Mouse (Mus musculus) myocyte (in vitro differentiated cells): Measurements from ENCODE around the gene Perm1. TPM values are rescaled to one million over a fixed set of nuclear protein-coding genes. Genes with fewer than 3 reads are reported as not detected.
A peak's percentile ranks its signal among the peaks of the same experiment; 100 is the strongest.

ENCODE experiments used
- H3K27me3 ChIP-seq: one replicate; pipeline ENCODE4 v1.6.1; 2011; ENCODE audit not compliant: control insufficient read depth, insufficient read depth, insufficient read length
- H3K36me3 ChIP-seq: one replicate; pipeline ENCODE4 v1.6.1; 2011; ENCODE audit not compliant: control insufficient read depth, insufficient read depth
- H3K4me2 ChIP-seq: one replicate; pipeline ENCODE4 v1.6.1; 2011; ENCODE audit warnings: low read depth, control low read depth
- H3K4me3 ChIP-seq: one replicate; pipeline ENCODE4 v1.5.1; 2011; ENCODE audit warnings: mild to moderate bottlenecking, control low read depth, moderate library complexity
- H3K79me2 ChIP-seq: one replicate; pipeline ENCODE4 v1.6.1; 2011; ENCODE audit not compliant: control insufficient read depth, insufficient read depth
- H3ac ChIP-seq: one replicate; pipeline ENCODE4 v1.6.1; 2011; ENCODE audit not compliant: control insufficient read depth, insufficient read length
- CEBPB ChIP-seq: IDR thresholded peaks from 2 replicates; pipeline ENCODE4 v1.6.1; 2011; ENCODE audit warnings: mild to moderate bottlenecking, moderate library complexity; ENCODE audit not compliant: poor library complexity, insufficient read depth, severe bottlenecking
- E2F4 ChIP-seq: IDR thresholded peaks from one replicate; pipeline ENCODE4 v1.6.1; 2011; ENCODE audit warnings: mild to moderate bottlenecking, control low read depth, moderate library complexity; ENCODE audit not compliant: insufficient read depth
- MAX ChIP-seq: IDR thresholded peaks from one replicate; pipeline ENCODE4 v1.6.1; 2011; ENCODE audit warnings: low read depth, mild to moderate bottlenecking, control low read depth
- MYOD1 ChIP-seq, 3 experiments: IDR thresholded peaks; one replicate each; pipeline ENCODE4 v1.6.1; 2011; ENCODE audit warnings: control low read depth in 2 of 3, low read depth in 2 of 3, mild to moderate bottlenecking in 2 of 3, moderate library complexity in 1 of 3; ENCODE audit not compliant: insufficient read length in 2 of 3, control insufficient read depth in 1 of 3
- MYOG ChIP-seq, 3 experiments: IDR thresholded peaks; one replicate each; pipeline ENCODE4 v1.6.1; 2011; ENCODE audit warnings: control low read depth in 2 of 3, low read depth in 2 of 3, mild to moderate bottlenecking in 2 of 3; ENCODE audit not compliant: insufficient read length in 2 of 3, control insufficient read depth in 1 of 3, insufficient read depth in 1 of 3
- POLR2A ChIP-seq: IDR thresholded peaks from one replicate; pipeline ENCODE4 v1.6.1; 2011; ENCODE audit warnings: low read depth, mild to moderate bottlenecking, control low read depth, moderate library complexity; ENCODE audit not compliant: insufficient read length
- POLR2AphosphoS2 ChIP-seq: IDR thresholded peaks from one replicate; pipeline ENCODE4 v1.6.1; 2011; ENCODE audit warnings: low read depth, control low read depth; ENCODE audit not compliant: insufficient read length
- REST ChIP-seq: IDR thresholded peaks from one replicate; pipeline ENCODE4 v1.6.1; 2011; ENCODE audit warnings: mild to moderate bottlenecking, control low read depth, moderate library complexity; ENCODE audit not compliant: insufficient read depth, insufficient read length
- SRF ChIP-seq: IDR thresholded peaks from one replicate; pipeline ENCODE4 v1.6.1; 2011; ENCODE audit warnings: low read depth; ENCODE audit not compliant: control insufficient read depth, insufficient read length
- TCF12 ChIP-seq: IDR thresholded peaks from one replicate; pipeline ENCODE4 v1.6.1; 2011; ENCODE audit warnings: mild to moderate bottlenecking, control low read depth; ENCODE audit not compliant: poor library complexity, insufficient read depth, severe bottlenecking
- TCF3 ChIP-seq: IDR thresholded peaks from one replicate; pipeline ENCODE4 v1.6.1; 2011; ENCODE audit warnings: low read depth, control low read depth; ENCODE audit not compliant: insufficient read length
- USF1 ChIP-seq: IDR thresholded peaks from one replicate; pipeline ENCODE4 v1.6.1; 2011; ENCODE audit warnings: low read depth, mild to moderate bottlenecking, control low read depth, moderate library complexity
- polyA plus RNA-seq: library from polyadenylated mRNA; unstranded; fragments of >200 nt; fragmentation: generic; extraction: Trizol; gene quantifications from one replicate; pipeline ENCODE4 v1.2.1, GENCODE M21; 2012; ENCODE audit warnings: missing spikeins

Gene Perm1
- polyA plus RNA-seq, 1 experiment = 0.11 TPM

DNA sequence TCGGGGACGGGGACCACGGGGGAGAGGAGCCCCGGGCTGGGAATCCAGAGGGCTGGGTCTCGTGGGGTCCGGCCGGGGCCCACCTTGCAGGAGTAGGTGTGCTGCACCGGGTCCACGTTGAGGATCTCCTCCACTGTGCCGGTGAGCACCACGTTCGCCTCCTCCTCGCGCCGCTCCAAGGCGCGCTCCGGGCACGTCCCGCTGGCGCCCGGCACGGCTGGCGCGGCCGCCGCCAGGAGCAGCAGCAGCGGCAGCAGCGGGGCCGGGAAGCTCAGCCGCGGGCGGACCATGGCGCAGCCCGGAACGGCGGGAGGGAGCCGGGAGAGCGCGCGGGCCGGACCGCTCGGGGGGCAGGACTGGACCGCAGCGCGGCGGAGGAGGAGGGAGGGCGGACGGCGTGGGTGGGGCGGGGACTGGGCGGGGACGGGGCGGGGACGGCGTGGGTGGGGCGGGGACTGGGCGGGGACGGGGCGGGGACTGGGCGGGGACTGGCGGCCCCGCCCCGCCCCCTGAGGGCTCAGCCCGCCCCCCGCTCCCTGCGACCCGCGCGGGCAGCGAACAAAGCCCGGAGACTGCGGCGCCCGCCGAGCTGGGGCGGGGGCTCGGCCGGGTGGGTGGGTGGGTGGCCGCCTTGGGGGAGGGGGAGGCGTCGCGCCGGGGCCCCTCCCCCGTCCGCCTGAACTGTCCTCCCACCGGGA lies 18.4 kb upstream of the Perm1 start, which contains the start of gene Agrn:
Gene Agrn (minus strand): TSS at position 358 of the 698 bp plus-strand sequence.
- no peaks in the 10 kb centered on the region for H3K27me3 ChIP-seq

DNA sequence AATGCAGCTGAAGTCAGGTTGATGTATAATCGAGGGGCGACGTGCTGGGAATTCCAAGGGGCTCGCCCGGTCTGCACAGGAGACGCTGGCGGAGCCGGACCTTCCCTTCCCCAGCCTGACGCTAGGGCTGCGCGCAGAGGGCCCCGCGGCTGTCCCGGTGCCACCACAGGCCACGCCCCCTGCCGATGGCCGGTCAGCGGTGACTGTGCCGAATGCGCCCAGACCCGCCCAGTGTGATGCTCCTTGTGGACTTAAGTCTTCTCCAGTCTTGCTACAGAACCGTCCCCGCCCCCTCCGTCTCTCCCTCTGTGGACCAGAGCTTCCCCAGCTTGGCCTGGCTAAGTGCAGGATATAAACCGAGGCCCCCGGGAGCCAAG lies 17.9 kb upstream of the Perm1 start:
- Histone ChIP-seq H3ac (peak overlapping the region; percentile 41), H3K27me3 (no peaks in the 10 kb centered on the region), H3K4me2 (peak overlapping the region; percentile 60), H3K4me3 (peak overlapping the region; percentile 25), H3K79me2 (no peaks in the 10 kb centered on the region), H3K36me3 (no peaks in the 10 kb centered on the region)
- TF ChIP-seq POLR2AphosphoS2 (peak; percentile 67), TCF3 (no peak), TCF12 (no peak), REST (no peak), POLR2A (peak; percentile 78), MAX (no peak), MYOD1 (IDR thresholded peaks at IDR 0.05; ENCODE audit: control insufficient read depth in 1 of 3, insufficient read length in 2 of 3, low read depth in 2 of 3) (peak in 1 of 3 experiments; percentile 47), CEBPB (no peak), USF1 (no peak), E2F4 (no peak), SRF (no peak), MYOG (IDR thresholded peaks at IDR 0.05; ENCODE audit: control insufficient read depth in 1 of 3, insufficient read depth in 1 of 3, insufficient read length in 2 of 3, low read depth in 2 of 3) (peak in 1 of 3 experiments; percentile 39)

More for the DNA sequence above, 18.4 kb upstream of the Perm1 start, which contains the start of gene Agrn:
- H3K36me3 ChIP-seq = no peaks in the 10 kb centered on the region
- TF ChIP-seq USF1 (no peak), REST (no peak), E2F4 (no peak), POLR2A (peak; percentile 73), POLR2AphosphoS2 (no peak), SRF (no peak)
- peak within 1 kb of the TSS; percentile 25 for H3K4me3 ChIP-seq
- peak within 1 kb of the TSS; percentile 41 for H3ac ChIP-seq
- H3K4me2 ChIP-seq = peak within 1 kb of the TSS; percentile 93
- H3K79me2 ChIP-seq = no peaks in the 10 kb centered on the region

DNA sequence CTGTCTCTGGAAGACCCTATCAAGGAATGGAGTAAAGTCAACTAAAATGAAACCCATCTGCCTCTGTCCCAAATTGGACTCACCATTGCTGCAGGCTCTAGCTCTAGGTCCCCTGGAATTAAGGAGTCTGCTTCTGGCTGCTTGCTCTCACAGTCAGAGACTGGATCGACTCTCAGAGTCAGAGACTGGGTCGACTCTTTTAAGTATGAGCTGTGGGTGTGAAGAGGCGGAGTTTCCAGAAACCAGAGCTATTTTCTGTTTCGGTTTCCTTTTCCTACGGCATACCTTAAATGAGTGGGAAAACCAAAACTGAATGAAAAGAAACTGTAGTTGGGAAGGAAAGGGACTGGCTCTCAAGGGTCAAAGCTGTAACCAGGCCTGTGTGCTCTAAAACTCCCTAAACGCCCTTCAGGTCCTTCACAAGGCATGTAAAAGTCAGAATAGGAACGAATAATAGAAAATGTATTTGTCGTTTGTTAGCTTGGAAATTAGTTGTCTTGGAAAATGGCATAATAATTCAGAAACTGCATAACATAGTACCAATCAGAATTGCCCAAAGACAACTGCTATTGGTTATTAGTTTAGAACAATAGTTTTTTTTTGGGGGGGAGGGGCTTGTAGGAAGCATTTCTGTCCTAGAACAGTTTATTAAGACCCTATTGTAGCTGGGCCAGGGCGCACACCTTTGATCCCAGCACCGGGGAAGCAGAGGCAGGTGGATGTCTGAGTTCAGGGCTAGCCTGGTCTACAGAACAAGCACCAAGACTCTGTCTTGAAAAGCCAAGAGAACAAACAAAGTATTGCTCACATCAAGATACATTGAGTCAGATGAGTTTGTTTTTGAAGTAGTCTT lies 14.8 kb upstream of the Perm1 start, which contains the start of gene Isg15:
Gene Isg15 (minus strand): TSS at position 196 of the 853 bp plus-strand sequence.
- TF ChIP-seq POLR2A (peak; percentile 33), USF1 (no peak)
- H3K79me2 ChIP-seq = no peaks in the 10 kb centered on the region
- peak within 1 kb of the TSS; percentile 14 for H3K4me3 ChIP-seq
- H3K4me2 ChIP-seq = peak within 1 kb of the TSS; percentile 71
- no peaks in the 10 kb centered on the region for H3K36me3 ChIP-seq
- no peaks in the 10 kb centered on the region for H3K27me3 ChIP-seq
- H3ac ChIP-seq = no peak within 1 kb of the TSS

DNA sequence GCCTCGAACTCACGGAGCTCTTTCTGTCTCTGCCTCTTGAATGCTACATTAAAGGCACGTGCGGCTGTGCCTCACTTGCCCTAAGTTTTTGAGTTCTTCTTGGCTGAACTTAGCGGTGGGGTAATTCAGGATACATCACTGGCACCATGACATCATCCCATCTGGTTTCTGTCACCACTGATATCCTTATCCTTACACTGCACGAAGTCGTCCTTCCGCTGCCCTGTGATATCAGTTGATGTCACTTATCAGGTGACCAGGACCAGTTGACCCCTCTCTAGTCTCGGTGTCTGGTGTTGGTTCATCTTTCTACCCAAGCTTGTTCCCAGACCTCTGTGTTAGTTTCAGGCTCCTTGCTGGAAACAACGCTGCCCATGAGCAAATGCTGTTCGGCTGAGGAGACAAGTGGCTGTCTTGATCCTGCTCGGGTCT lies 13.2 kb upstream of the Perm1 start:
- Histone ChIP-seq H3K27me3 (no peaks in the 10 kb centered on the region), H3ac (no peak overlapping the region), H3K36me3 (no peaks in the 10 kb centered on the region), H3K4me2 (peak overlapping the region; percentile 87), H3K4me3 (peak overlapping the region; percentile 33), H3K79me2 (no peaks in the 10 kb centered on the region)
- no peak for TF ChIP-seq POLR2A
- no peak for TF ChIP-seq USF1
- no peak for TF ChIP-seq MYOD1 (IDR thresholded peaks at IDR 0.05; ENCODE audit: control insufficient read depth in 1 of 3, insufficient read length in 2 of 3, low read depth in 2 of 3)
- TF ChIP-seq REST = no peak
- no peak for TF ChIP-seq TCF12
- no peak for TF ChIP-seq MYOG (IDR thresholded peaks at IDR 0.05; ENCODE audit: control insufficient read depth in 1 of 3, insufficient read depth in 1 of 3, insufficient read length in 2 of 3, low read depth in 2 of 3)
- no peak for TF ChIP-seq SRF
- TF ChIP-seq TCF3 = no peak
- no peak for TF ChIP-seq MAX
- no peak for TF ChIP-seq E2F4
- no peak for TF ChIP-seq CEBPB
- no peak for TF ChIP-seq POLR2AphosphoS2

DNA sequence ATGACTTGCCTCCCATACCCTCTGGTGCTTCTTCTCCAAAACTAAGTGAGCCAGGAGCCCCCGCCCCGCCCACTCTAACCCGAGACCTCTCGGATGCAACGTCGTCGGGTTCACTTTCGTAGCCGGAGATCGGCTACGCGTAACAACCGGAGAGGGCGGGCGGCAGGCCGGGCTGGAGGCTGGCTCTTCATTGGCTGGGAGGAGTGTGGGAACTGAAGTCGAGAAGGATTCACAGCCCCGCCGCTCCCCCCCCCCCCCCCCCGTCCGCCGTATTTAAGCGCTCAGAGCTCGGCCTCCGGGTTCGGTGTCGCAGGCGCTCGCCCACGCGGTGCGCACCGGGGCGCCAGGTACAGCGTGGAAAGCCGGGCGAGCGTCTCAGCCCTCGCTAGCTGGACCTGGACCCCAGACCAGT lies 12.7 kb upstream of the Perm1 start, which contains the start of gene AW011738:
Gene AW011738 (plus strand): TSS at position 304 of the 412 bp plus-strand sequence.
- TF ChIP-seq MYOG (IDR thresholded peaks at IDR 0.05; ENCODE audit: control insufficient read depth in 1 of 3, insufficient read depth in 1 of 3, insufficient read length in 2 of 3, low read depth in 2 of 3) (no peak), CEBPB (no peak), TCF3 (no peak), E2F4 (no peak), REST (no peak), TCF12 (no peak), USF1 (no peak), POLR2A (no peak), MAX (no peak), POLR2AphosphoS2 (no peak), MYOD1 (IDR thresholded peaks at IDR 0.05; ENCODE audit: control insufficient read depth in 1 of 3, insufficient read length in 2 of 3, low read depth in 2 of 3) (no peak), SRF (no peak)
- peak within 1 kb of the TSS; percentile 33 for H3K4me3 ChIP-seq
- peak within 1 kb of the TSS; percentile 11 for H3ac ChIP-seq
- H3K79me2 ChIP-seq = no peaks in the 10 kb centered on the region
- no peaks in the 10 kb centered on the region for H3K27me3 ChIP-seq
- peak within 1 kb of the TSS; percentile 87 for H3K4me2 ChIP-seq
- no peaks in the 10 kb centered on the region for H3K36me3 ChIP-seq
